Mouse (Mus musculus) left cerebral cortex, adult 2 months (tissue): ENCODE results near the gene Fbxl8. TPM values are rescaled to one million over a fixed set of nuclear protein-coding genes. Genes with fewer than 3 reads are reported as not detected.

ENCODE experiments used
- DNase-seq, 2 experiments: peaks; one replicate each; pipeline ENCODE4 v3.0.0; 2021 to 2022; ENCODE audit warnings: low spot score in 2 of 2, mixed read lengths in 1 of 2; ENCODE audit errors: extremely low spot score in 1 of 2
- H3K27ac ChIP-seq: fragments of 200-600 bp; 2 replicates; pipeline ENCODE4 v1.8.1; 2022
- H3K4me3 ChIP-seq: fragments of 200-600 bp; 2 replicates; pipeline ENCODE4 v1.8.1; 2022
- CTCF ChIP-seq: fragments of 200-600 bp; IDR thresholded peaks from 2 replicates; pipeline ENCODE4 v1.8.1; 2022; ENCODE audit warnings: antibody characterized with exemption, mild to moderate bottlenecking, moderate library complexity
- intact Hi-C: fragments of 180-260 bp; cut with DNase I; formaldehyde crosslinking; loops from one replicate; pipeline ENCODE4 v1.15.1; 2025
- microRNA-seq, 2 experiments: library from miRNA; unstranded; fragments of <30 nt; microRNA quantifications; one replicate each; pipeline ENCODE4 v1.2.0; 2021
- total RNA-seq, 2 experiments: library from RNA; stranded (reverse); gene quantifications; 2 replicates each; pipeline ENCODE4 v1.2.3; 2021

The Fbxl8 gene
- total RNA-seq, 2 experiments from 2014 or later, result 1.00 to 1.1 TPM

DNA sequence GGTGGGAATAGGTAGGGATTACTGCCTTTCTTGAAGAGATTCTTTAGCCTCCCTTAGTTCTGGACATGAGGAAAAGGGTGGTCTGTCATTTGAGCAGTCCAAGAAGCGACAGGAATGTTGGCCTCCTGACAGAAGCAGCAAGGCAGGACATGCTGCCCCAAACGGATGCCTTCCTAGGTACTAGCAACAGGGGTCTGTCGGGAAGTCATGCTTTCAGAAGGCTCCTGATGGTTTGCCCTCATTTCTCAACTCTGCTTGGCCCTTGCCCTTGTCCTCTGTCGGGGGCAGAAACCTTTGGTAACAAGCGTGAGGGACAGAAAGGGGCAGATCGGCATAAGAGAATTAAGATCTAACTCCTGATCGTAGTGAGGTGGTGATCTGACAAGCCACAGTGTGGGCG lies 45.7 kb downstream of the Fbxl8 start:
- no peak for DNase-seq
- Histone ChIP-seq H3K4me3 (no peak overlapping the region), H3K27ac (no peak overlapping the region)
- no peak for TF ChIP-seq CTCF
- intact Hi-C loops, result no loop called here

DNA sequence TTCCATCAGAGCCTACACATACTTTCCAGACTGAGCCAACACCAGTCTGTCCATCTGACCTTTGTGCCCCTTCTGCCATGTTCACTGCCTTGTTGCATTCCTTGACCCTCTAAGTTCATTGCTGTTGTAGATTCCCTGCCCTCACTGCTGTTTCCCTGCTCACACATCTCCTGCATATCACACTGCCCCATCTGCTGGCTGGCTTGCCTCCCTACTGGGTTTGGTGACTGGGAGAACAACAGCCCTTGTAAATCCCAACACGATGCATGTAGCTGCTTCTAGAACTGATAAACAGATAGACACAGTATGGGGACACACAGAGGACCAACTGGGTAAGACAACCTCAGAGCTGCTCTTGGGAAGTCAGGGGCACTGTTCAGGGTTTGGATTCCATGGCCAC lies 47.3 kb downstream of the Fbxl8 start:
- no peak overlapping the region for H3K27ac ChIP-seq
- intact Hi-C loops, result no loop called here
- no peak overlapping the region for H3K4me3 ChIP-seq
- no peak for DNase-seq
- TF ChIP-seq CTCF, result no peak

DNA sequence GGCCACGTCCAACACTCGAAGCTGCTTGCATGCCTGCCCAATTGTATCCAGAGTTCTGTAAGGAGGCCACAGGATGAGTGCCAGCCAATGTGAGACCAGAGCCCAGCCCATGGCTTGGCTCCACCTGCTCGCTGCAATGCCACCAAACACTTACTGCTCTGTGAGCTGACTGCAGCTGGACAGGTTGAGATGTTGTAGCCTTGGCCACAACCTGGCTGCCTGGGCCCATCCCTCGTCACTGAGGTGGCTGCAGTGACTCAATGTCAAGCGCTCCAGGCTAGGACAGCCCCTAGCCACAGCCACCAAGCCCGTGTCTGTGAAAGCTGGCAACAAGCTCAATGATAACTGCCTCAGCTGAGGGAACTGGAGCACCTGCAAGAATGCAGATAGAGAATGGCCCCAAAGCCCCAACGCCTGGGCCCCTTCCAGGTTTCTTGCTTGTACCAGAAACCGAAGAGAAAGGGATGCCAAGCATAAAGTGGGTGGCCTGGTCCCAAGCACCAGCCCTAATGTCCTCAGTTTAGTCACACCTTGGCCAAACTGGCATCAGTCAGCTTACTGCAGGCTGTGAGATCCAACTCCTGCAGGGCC lies 48.5 kb downstream of the Fbxl8 start:
- intact Hi-C loops, result no loop called here
- DNase-seq, result no peak
- Histone ChIP-seq H3K4me3 (no peak overlapping the region), H3K27ac (no peak overlapping the region)
- TF ChIP-seq CTCF, result no peak

DNA sequence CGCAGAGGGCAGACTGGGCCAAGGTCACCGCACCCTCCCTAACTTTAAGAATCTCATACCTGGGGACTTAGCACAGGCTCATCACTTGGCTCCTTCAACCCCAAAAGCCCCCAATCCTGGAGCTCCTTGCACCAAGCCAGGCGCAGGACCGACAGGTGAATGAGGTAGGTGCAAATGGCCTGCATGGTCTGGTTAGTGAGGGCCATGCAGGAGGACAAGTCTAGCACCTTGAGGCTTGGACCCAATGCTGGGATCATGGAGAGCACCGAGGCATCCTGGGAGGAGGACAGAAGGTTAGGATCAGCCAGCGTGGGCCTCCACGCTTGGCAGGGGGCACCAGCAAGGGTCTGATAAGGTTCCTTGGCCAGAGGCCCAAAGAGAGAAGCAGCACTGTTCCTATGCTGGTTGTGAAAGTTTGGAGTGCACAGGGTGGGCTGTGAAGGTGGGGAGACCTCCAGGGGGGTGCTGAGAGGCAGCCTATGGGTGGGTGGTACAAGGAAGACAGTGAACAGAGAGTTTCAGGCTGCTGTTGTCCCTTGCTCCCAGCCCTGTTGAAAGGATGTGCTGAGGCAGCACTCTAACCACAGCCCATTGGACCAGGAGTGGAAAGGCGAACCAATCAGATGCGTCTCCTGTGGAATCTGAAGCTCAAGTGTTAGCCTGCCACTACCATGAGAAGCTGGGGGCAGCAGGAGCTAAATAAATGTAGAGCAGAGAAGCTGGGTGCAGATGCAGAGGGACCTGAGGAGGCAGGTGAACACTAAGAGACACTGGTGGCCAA lies 49.4 kb downstream of the Fbxl8 start:
- no peak overlapping the region for H3K4me3 ChIP-seq
- intact Hi-C loops, result no loop called here

DNA sequence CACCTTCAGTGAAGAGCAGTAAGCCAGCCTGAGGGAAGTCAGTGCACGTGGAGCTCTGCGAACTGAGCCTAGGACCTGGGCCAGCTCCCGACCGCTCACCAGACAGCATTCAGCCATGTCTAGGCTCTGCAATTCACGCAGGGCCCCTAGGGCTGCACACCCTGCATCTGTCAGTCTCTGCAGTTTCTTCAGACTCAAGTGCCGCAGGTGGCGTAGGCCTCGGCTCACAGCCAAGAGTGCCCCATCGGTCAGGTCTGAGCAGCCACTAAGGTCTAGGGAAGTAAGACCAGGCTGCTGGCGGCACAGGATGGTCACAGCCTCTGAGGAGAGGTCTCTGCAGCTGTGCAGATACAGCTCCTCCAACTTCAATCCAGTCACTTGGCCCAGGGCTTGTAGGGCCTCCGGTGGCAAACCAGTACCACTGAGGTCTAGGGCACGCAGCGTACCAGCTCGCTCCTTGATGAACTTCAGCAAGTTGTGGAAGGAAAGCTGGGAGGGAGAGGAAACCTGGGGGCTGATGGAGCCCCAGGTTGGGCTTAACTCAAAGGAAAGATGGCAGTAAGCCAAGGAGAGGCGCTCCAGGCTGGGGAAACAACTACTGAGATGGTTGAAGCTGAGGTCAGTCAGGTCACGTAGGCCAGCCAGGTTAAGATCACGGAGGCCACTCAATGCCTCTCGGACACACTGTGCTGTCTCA lies 50.8 kb downstream of the Fbxl8 start:
- H3K4me3 ChIP-seq, result no peak overlapping the region
- no peak overlapping the region for H3K27ac ChIP-seq
- DNase-seq, result no peak
- intact Hi-C loops, result no loop called here
- TF ChIP-seq CTCF, result no peak

More for the DNA sequence above, 49.4 kb downstream of the Fbxl8 start:
- DNase-seq, result no peak
- no peak for TF ChIP-seq CTCF
- no peak overlapping the region for H3K27ac ChIP-seq

DNA sequence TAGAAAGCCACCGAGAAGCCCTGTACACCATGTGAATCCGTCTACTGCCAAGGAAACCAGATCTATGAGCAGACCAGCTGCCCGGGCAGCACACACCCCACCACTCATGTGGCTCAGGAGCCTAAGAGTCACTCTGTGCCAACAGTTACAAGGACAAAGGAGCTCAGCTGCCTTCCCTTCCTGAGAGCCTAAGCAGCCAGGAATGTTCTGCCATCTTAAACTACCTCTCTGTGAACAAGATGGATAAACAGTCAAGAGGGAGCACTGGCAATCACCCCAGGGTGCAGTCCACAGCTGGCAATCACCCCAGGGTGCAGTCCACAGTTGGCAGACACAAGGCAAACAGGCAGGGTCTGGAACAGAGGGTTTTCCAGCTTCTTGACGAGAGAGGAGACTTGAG lies 53.5 kb downstream of the Fbxl8 start:
- intact Hi-C loops, result no loop called here
- TF ChIP-seq CTCF, result no peak
- Histone ChIP-seq H3K27ac (no peak overlapping the region), H3K4me3 (no peak overlapping the region)
- DNase-seq, result no peak

DNA sequence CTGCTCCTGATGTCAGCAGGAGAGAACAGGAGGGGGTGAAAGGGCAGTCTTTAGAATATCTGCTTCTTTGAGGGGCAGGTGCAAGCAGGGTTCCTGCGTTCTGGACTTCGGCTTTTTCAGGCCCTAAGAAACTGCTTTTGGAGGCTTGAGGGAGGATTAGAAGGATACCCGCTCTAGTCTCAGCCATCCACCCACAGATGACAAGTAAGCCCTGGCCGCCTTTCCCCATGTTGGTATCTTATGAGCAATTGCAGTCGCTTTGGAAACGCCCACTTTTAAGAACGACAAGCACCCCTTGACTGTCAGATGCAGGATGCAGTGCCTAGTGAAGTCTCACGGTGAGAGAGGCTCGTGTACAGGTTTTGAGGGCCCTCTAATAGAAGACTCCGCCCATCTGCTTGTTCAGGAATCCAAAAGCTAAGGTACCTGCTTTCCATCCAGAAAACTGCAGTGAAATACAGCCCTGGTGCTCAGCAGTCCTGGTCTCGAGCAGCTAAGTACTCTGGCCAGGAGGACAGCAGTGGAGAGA lies 54.3 kb downstream of the Fbxl8 start:
- no peak overlapping the region; the same call in 1 of the 2 replicates for H3K27ac ChIP-seq
- intact Hi-C loops, result no loop called here
- DNase-seq, result no peak
- H3K4me3 ChIP-seq, result no peak overlapping the region
- TF ChIP-seq CTCF, result no peak

Small RNA genes within 50 kb of the gene (microRNA-seq; reads per million reads assigned to microRNA genes)
- gene Gm27320 (0 reads per million in 2 experiments), gene Mir328 (14,844 to 17,063 reads per million in 2 experiments)

Other genes starting within 250 kb of the Fbxl8 start
- gene Ces3a, start 216.0 kb upstream of the Fbxl8 start, total RNA-seq, result not detected
- gene Ces3b, start 180.9 kb upstream of the Fbxl8 start, total RNA-seq, result not detected
- not detected for gene Ces4a, start 132.8 kb upstream of the Fbxl8 start, total RNA-seq
- 10 to 100 TPM; 20.7 to 22.3 TPM for gene Cbfb, start 94.0 kb upstream of the Fbxl8 start, total RNA-seq
- 10 to 100 TPM; 37.9 to 38.3 TPM for gene D230025D16Rik, start 39.5 kb upstream of the Fbxl8 start, total RNA-seq
- gene B3gnt9, start 9.5 kb upstream of the Fbxl8 start, total RNA-seq, result 1 to 10 TPM; 2.1 to 2.8 TPM
- gene Tradd, start within 50 bp of the Fbxl8 start, total RNA-seq, result 1 to 10 TPM; 8.0 TPM
- 10 to 100 TPM; 17.2 to 17.5 TPM for gene Hsf4, start 5.2 kb downstream of the Fbxl8 start, total RNA-seq
- 10 to 100 TPM in 1 of 2 experiments, 1 to 10 TPM in 1; 8.9 to 10.4 TPM for gene Nol3, start 11.5 kb downstream of the Fbxl8 start, total RNA-seq
- gene 4931428F04Rik, start 25.2 kb downstream of the Fbxl8 start, total RNA-seq, result 10 to 100 TPM; 28.0 to 30.0 TPM
- gene Exoc3l, start 31.5 kb downstream of the Fbxl8 start, total RNA-seq, result 1 to 10 TPM; 1.1 to 2.2 TPM
- gene E2f4, start 33.0 kb downstream of the Fbxl8 start, total RNA-seq, result 10 to 100 TPM; 36.4 to 39.3 TPM
- gene Elmo3, start 41.0 kb downstream of the Fbxl8 start, total RNA-seq, result 1 to 10 TPM; 1.4 to 1.9 TPM
- gene Lrrc29, start 61.6 kb downstream of the Fbxl8 start, total RNA-seq, result 1 to 10 TPM; 6.6 to 6.8 TPM
- gene Tmem208, start 61.7 kb downstream of the Fbxl8 start, total RNA-seq, result 10 to 100 TPM; 35.4 to 40.1 TPM
- 1 to 10 TPM; 3.5 to 3.7 TPM for gene Fhod1, start 83.3 kb downstream of the Fbxl8 start, total RNA-seq
- gene Slc9a5, start 84.2 kb downstream of the Fbxl8 start, total RNA-seq, result 10 to 100 TPM; 41.9 to 42.5 TPM
- gene Plekhg4, start 108.6 kb downstream of the Fbxl8 start, total RNA-seq, result 1 to 10 TPM; 3.7 to 4.5 TPM
- not detected for gene Kctd19, start 148.9 kb downstream of the Fbxl8 start, total RNA-seq
- gene Lrrc36, start 148.9 kb downstream of the Fbxl8 start, total RNA-seq, result under 1 TPM in 1 of 2 experiments, not detected in 1; 0.27 TPM
- 10 to 100 TPM; 36.1 to 42.5 TPM for gene Tppp3, start 206.9 kb downstream of the Fbxl8 start, total RNA-seq
- 10 to 100 TPM; 43.0 to 48.7 TPM for gene Zdhhc1, start 232.3 kb downstream of the Fbxl8 start, total RNA-seq